Mouse (Mus musculus) ES-Bruce4 (cell line): ENCODE data around the gene Gm17617.

Experiments used
- CTCF ChIP-seq: IDR thresholded peaks from one replicate; pipeline ENCODE4 v1.8.1; 2011; ENCODE audit warnings: low read depth, low read length
- POLR2A ChIP-seq: IDR thresholded peaks from one replicate; pipeline ENCODE4 v1.8.1; 2011; ENCODE audit warnings: low read length; ENCODE audit not compliant: insufficient read depth

- no peak for TF ChIP-seq CTCF
- TF ChIP-seq POLR2A = no peak
Observed at GRCm38 (mm10) chr13:55153951-55154350, 20.6 kb upstream of the Gm17617 start.
